Mouse (Mus musculus): ENCODE results near the gene Ackr3. TPM values are rescaled to one million over a fixed set of nuclear protein-coding genes. Genes with fewer than 3 reads are reported as not detected.

The Ackr3 gene
- total RNA-seq, 1 experiment from 2014 or later = not detected

GRCm38 (mm10) chr1:90202207-90202978 is 1.4 kb upstream of the Ackr3 start:
- no peak for ATAC-seq (ENCODE audit: extremely low read depth, insufficient number of reproducible peaks, low FRiP score, poor library complexity, severe bottlenecking)

GRCm38 (mm10) chr1:90203341-90203740 is 439 bp upstream of the Ackr3 start:
- no peak for ATAC-seq (ENCODE audit: extremely low read depth, insufficient number of reproducible peaks, low FRiP score, poor library complexity, severe bottlenecking)

GRCm38 (mm10) chr1:90204821-90205220 is 1.0 kb downstream of the Ackr3 start:
- ATAC-seq (ENCODE audit: extremely low read depth, insufficient number of reproducible peaks, low FRiP score, poor library complexity, severe bottlenecking) = no peak

DNA sequence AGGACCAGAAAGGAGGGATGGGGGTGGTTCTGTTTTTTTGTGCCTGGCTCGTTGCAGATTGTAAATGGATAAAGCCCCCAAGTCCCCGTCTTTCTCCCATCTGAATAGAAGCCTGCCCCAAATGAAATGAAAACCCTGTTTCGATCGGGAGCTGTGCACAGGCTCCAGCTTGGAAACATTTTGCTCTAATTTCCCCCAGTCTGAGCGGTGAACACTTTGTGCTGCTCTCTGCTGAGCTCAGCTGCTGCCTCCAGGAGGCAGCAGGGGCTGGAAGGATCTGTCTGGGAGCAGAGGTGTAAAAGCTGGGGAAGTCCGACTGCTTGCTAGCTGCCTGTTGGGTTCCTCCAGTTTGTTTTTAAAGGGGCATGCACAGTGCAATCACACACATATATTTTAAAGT is 1.4 kb downstream of the Ackr3 start:
- no peak for ATAC-seq (ENCODE audit: extremely low read depth, insufficient number of reproducible peaks, low FRiP score, poor library complexity, severe bottlenecking)

GRCm38 (mm10) chr1:90206684-90207083 is 2.9 kb downstream of the Ackr3 start:
- ATAC-seq (ENCODE audit: extremely low read depth, insufficient number of reproducible peaks, low FRiP score, poor library complexity, severe bottlenecking) = no peak

DNA sequence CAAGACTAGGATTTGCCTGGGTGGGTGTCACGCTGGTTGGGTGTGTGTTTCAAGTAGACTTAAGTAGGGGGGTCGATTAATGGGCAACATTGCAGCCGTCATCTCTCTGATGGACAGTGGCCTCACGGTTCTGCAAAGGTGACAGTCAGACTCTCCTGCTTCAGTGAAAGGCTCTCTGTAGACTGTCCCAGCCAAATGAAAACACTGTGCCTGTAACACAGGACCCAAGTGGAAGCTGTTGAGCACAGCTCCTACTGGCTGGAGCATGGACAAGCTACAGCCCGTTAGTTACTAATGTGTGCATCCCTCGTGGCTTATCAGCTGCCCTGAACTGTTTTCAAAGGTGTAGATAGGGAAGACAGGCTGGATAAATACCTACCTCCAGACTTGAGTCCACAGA is 3.5 kb downstream of the Ackr3 start:
- ATAC-seq (ENCODE audit: extremely low read depth, insufficient number of reproducible peaks, low FRiP score, poor library complexity, severe bottlenecking) = no peak

- ATAC-seq (ENCODE audit: extremely low read depth, insufficient number of reproducible peaks, low FRiP score, poor library complexity, severe bottlenecking) = no peak
Observed at GRCm38 (mm10) chr1:90207739-90208502, 4.1 kb downstream of the Ackr3 start.

DNA sequence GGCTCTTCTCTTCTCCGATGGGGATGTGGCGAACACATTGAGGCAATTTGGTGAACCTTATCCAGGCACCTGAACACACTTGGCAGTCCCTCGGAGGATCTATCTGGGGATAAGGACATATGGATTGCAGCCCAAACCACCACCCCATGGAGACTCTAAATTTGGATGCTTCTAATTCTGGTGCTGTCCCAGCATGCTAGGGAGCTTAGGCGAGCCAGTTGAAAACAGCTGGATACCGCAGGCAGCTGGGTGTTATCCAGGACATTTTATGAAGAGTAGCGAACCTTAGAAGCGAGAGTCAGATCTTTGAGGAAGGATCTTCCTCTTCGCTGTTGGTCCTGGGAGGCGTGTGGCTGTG is 4.7 kb downstream of the Ackr3 start:
- no peak for ATAC-seq (ENCODE audit: extremely low read depth, insufficient number of reproducible peaks, low FRiP score, poor library complexity, severe bottlenecking)

GRCm38 (mm10) chr1:90209069-90209468 is 5.3 kb downstream of the Ackr3 start:
- ATAC-seq (ENCODE audit: extremely low read depth, insufficient number of reproducible peaks, low FRiP score, poor library complexity, severe bottlenecking) = no peak

DNA sequence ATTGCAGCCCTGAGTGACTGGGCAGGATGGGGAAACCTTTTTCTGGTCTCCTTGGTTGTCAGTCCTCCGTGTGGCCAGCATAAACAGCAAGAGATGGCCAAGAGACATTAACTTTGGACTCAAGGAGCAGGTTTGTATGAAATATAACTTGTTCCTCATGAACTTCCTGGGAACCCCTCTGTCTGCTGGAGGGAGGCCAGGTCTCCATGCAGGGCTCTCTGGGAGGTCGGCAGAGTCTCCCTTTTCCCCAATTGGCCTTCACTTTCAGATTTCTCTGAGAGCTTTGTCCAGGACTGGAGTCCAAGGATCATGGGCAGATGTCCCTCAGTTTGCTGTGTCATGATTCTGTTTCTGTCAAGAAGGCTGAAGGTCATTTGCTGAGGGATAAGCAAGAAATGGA is 6.0 kb downstream of the Ackr3 start:
- no peak for ATAC-seq (ENCODE audit: extremely low read depth, insufficient number of reproducible peaks, low FRiP score, poor library complexity, severe bottlenecking)

- no peak for ATAC-seq (ENCODE audit: extremely low read depth, insufficient number of reproducible peaks, low FRiP score, poor library complexity, severe bottlenecking)
Observed at GRCm38 (mm10) chr1:90210346-90210745, 6.6 kb downstream of the Ackr3 start.

GRCm38 (mm10) chr1:90210761-90211160 is 7.0 kb downstream of the Ackr3 start:
- ATAC-seq (ENCODE audit: extremely low read depth, insufficient number of reproducible peaks, low FRiP score, poor library complexity, severe bottlenecking) = no peak

GRCm38 (mm10) chr1:90212376-90212775 is 8.6 kb downstream of the Ackr3 start:
- ATAC-seq (ENCODE audit: extremely low read depth, insufficient number of reproducible peaks, low FRiP score, poor library complexity, severe bottlenecking) = no peak

DNA sequence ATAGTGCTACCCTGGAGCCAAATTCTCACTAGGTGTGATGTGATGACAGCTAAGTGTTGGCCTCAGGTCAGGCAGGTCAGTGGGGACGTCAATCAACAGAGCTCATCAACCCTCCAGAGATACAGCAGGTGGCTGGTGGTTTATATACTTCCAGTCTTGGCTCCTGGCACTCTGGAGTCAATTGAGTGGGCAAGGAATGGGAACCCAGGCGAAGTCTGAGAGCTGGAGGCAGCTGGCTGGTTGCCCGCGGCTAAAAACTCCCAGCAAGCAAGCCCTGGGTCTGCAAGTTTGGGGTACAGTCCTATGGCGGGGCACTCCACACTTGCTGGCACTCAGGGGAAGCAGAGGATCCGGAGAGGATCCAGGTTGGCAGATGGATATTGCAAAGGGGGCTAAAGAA is 9.1 kb downstream of the Ackr3 start:
- ATAC-seq (ENCODE audit: extremely low read depth, insufficient number of reproducible peaks, low FRiP score, poor library complexity, severe bottlenecking) = no peak

- no peak for ATAC-seq (ENCODE audit: extremely low read depth, insufficient number of reproducible peaks, low FRiP score, poor library complexity, severe bottlenecking)
Observed at GRCm38 (mm10) chr1:90214021-90214420, 10.2 kb downstream of the Ackr3 start.

DNA sequence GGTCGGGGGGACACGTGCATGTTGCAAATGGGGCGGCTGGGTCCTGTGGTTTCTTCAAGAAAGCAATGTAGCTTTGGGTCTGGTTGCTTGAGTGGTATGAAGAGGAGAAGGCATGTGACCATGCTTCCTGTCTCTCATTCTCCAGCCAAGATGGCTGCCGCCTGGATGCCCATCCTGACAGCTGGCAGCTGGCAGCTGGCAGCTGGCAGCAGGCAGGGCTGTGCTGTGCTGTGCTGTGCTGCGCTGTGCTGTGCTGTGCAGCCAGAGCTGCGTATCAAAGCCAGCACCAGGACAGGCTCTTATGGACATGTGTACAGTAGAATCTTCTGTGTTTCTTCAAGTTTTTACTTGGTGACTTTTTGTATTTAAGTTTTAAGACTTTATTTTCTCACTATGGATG is 11.1 kb downstream of the Ackr3 start:
- ATAC-seq (ENCODE audit: extremely low read depth, insufficient number of reproducible peaks, low FRiP score, poor library complexity, severe bottlenecking) = no peak

- no peak for ATAC-seq (ENCODE audit: extremely low read depth, insufficient number of reproducible peaks, low FRiP score, poor library complexity, severe bottlenecking)
Observed at GRCm38 (mm10) chr1:90215881-90216280, 12.1 kb downstream of the Ackr3 start.

DNA sequence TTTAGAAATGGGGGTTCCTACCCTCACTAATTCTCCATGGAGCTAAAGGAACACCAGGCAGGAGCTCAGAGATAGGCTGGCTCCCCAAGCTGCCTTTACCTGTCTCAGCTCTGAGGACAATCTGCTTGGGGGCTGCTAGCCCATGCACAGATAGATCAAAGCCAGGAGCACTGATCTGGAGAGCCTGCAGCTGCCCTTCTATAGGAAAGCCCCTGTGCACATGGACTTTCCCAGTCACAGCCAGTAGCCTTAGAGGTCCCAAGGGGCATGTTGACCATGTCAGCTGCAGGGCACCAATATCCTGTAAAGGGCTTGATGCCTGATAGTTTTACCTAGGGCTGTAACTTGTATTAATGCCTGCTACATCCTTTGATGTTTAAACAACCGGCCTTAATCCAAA is 12.6 kb downstream of the Ackr3 start:
- ATAC-seq (ENCODE audit: extremely low read depth, insufficient number of reproducible peaks, low FRiP score, poor library complexity, severe bottlenecking) = no peak

- ATAC-seq (ENCODE audit: extremely low read depth, insufficient number of reproducible peaks, low FRiP score, poor library complexity, severe bottlenecking) = no peak
Observed at GRCm38 (mm10) chr1:90220280-90220679, 16.5 kb downstream of the Ackr3 start.

- no peak for ATAC-seq (ENCODE audit: extremely low read depth, insufficient number of reproducible peaks, low FRiP score, poor library complexity, severe bottlenecking)
Observed at GRCm38 (mm10) chr1:90220844-90221243, 17.1 kb downstream of the Ackr3 start.

Data from neutrophil, adult 5-6 weeks (primary cell).